Mouse (Mus musculus): Measurements from ENCODE around the gene Hsdl2.

Gene Hsdl2

DNA sequence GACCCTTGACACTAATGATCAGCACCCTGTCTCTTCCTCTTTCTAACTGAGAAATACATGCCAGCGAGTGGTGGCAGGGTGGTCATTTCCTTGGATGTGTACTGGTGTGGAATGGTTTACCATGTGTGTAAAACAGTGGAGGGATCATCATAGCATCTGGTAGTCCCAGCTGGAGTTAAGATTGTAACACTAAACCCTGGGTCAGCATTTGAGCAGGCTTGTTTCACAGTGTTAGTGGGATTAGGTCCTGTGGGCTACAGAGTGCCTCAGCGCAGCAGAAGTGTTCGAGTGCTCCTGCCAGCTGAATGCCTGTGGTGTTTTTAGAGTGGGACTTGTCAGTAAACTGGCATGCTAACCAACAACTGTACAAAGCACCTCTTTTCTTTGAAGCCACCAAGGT, 86.7 kb downstream of the Hsdl2 start:
- no peak for DNase-seq (ENCODE audit: extremely low spot score, low read depth, low spot score)
